Mouse (Mus musculus) limb, embryonic 14.5 days (tissue): ENCODE measurements around the gene Pex6. TPM values are rescaled to one million over a fixed set of nuclear protein-coding genes. Genes with fewer than 3 reads are reported as not detected.

ENCODE experiments used
- ATAC-seq: fragments of 200-750 bp; cut with Nextera tagmentation; 2 replicates; pipeline ENCODE4 v1.8.0; 2017; ENCODE audit warnings: low read depth, moderate number of reproducible peaks, moderate TSS enrichment; ENCODE audit not compliant: low FRiP score
- DNase-seq: peaks from one replicate; pipeline ENCODE4 v3.0.0-alpha.2; 2015; ENCODE audit warnings: low spot score
- H3K27ac ChIP-seq: fragments of 300-500 bp; sonication (generic); replicated peaks from 2 replicates; pipeline ENCODE4 v1.5.1; 2014; ENCODE audit warnings: low read depth, mild to moderate bottlenecking, low read length, moderate library complexity, mixed read lengths
- H3K27me3 ChIP-seq: fragments of 300-500 bp; sonication (generic); 2 replicates; pipeline ENCODE4 v1.6.1; 2014; ENCODE audit warnings: low read length, mixed read lengths; ENCODE audit not compliant: control insufficient read depth, insufficient read depth
- H3K36me3 ChIP-seq: fragments of 300-500 bp; sonication (generic); 2 replicates; pipeline ENCODE4 v1.6.1; 2014; ENCODE audit warnings: mild to moderate bottlenecking, low read length, moderate library complexity, mixed read lengths; ENCODE audit not compliant: control insufficient read depth, insufficient read depth
- H3K4me1 ChIP-seq: fragments of 300-500 bp; sonication (generic); 2 replicates; pipeline ENCODE4 v1.6.1; 2014; ENCODE audit warnings: antibody characterized with exemption, low read length, mixed read lengths; ENCODE audit not compliant: control insufficient read depth, insufficient read depth
- H3K4me2 ChIP-seq: fragments of 300-500 bp; sonication (generic); replicated peaks from 2 replicates; pipeline ENCODE4 v1.6.1; 2014; ENCODE audit warnings: low read depth, mild to moderate bottlenecking, low read length, moderate library complexity; ENCODE audit not compliant: severe bottlenecking
- H3K4me3 ChIP-seq: fragments of 300-500 bp; sonication (generic); replicated peaks from 2 replicates; pipeline ENCODE4 v1.5.1; 2014; ENCODE audit warnings: low read length
- H3K9ac ChIP-seq: fragments of 300-500 bp; sonication (generic); 2 replicates; pipeline ENCODE4 v1.6.1; 2014; ENCODE audit warnings: mild to moderate bottlenecking, low read depth, low read length, moderate library complexity; ENCODE audit not compliant: severe bottlenecking
- H3K9me3 ChIP-seq: fragments of 300-500 bp; sonication (generic); 2 replicates; pipeline ENCODE4 v1.6.1; 2016; ENCODE audit warnings: low read length; ENCODE audit not compliant: control insufficient read depth
- POLR2A ChIP-seq: fragments of 200-500 bp; IDR thresholded peaks from 2 replicates; pipeline ENCODE4 v1.8.0; 2012; ENCODE audit warnings: inconsistent platforms, mild to moderate bottlenecking, moderate library complexity, borderline replicate concordance; ENCODE audit not compliant: insufficient read depth, insufficient read length; ENCODE audit errors: extremely low read depth
- WGBS: fragments of 180-500 bp; shearing (Covaris S2); extraction: QIAGEN DNeasy Blood & Tissue Kit; methylation state at CpG from one replicate; pipeline ENCODE4 v1.1.7; 2014; 5-methylcytosine and 5-hydroxymethylcytosine counted together
- polyA plus RNA-seq, 2 experiments: library from polyadenylated mRNA; depleted of rRNA in 1 of 2; stranded (reverse) in 1 of 2; unstranded in 1 of 2; fragments of >200 nt; fragmentation: Nextera tagmentation in 1 of 2; extraction: Ambion mirVana in 1 of 2; gene quantifications; 2 replicates each; pipeline versions ENCODE4 v1.2.1 to v1.2.3; 2012 to 2014

Gene Pex6
- 56.4 and 77.8 TPM in 2 replicates for polyA plus RNA-seq (2012; rRNA removed)
- polyA plus RNA-seq (2014; fragmentation: Nextera tagmentation; extraction: Ambion mirVana) = 24.2 and 32.2 TPM in 2 replicates

GRCm38 (mm10) chr17:46710959-46711597 lies at the start of gene Pex6:
TSS of gene Pex6 (plus strand) at chr17:46711463.
- ATAC-seq (peak; percentile 94), DNase-seq (peak; percentile 97)
- Histone ChIP-seq H3K9me3 (no peaks in the 10 kb centered on the region), H3K27ac (peak within 1 kb of the TSS; percentile 58), H3K27me3 (no peaks in the 10 kb centered on the region), H3K36me3 (peaks cover 19% of the 10 kb centered on the region), H3K4me3 (peak within 1 kb of the TSS; percentile 99), H3K4me1 (peaks cover 7% of the 10 kb centered on the region), H3K9ac (peak within 1 kb of the TSS; percentile 88), H3K4me2 (peak within 1 kb of the TSS; percentile 97)
- WGBS = 7% methylated on average over 36 of the region's 36 CpGs
- peak; percentile 34; the same call in 1 of the 2 replicates for TF ChIP-seq POLR2A

- no peak for TF ChIP-seq POLR2A
- no peaks in the 10 kb centered on the region for H3K27me3 ChIP-seq
- ATAC-seq (no peak), DNase-seq (no peak)
- H3K27ac ChIP-seq = no peak overlapping the region
- no peaks in the 10 kb centered on the region for H3K9me3 ChIP-seq
- WGBS = 84% methylated on average over 12 of the region's 12 CpGs
- H3K4me2 ChIP-seq = no peak overlapping the region
- no peak overlapping the region for H3K9ac ChIP-seq
- H3K4me3 ChIP-seq = no peak overlapping the region
- peaks cover 96% of the 10 kb centered on the region for H3K36me3 ChIP-seq
- no peaks in the 10 kb centered on the region for H3K4me1 ChIP-seq
These were observed 49.3 kb upstream of the Pex6 start for GRCm38 (mm10) chr17:46661981-46662380.

GRCm38 (mm10) chr17:46662730-46663129 lies 48.5 kb upstream of the Pex6 start:
- Histone ChIP-seq H3K36me3 (peaks cover 95% of the 10 kb centered on the region), H3K4me1 (no peaks in the 10 kb centered on the region), H3K27me3 (no peaks in the 10 kb centered on the region), H3K4me2 (no peak overlapping the region), H3K9me3 (no peaks in the 10 kb centered on the region), H3K4me3 (no peak overlapping the region), H3K27ac (no peak overlapping the region), H3K9ac (no peak overlapping the region)
- ATAC-seq = no peak
- no peak for DNase-seq
- no peak for TF ChIP-seq POLR2A
- WGBS = 85% methylated on average over 5 of the region's 5 CpGs

- DNase-seq (peak; percentile 15), ATAC-seq (no peak)
- H3K36me3 ChIP-seq = peaks cover 77% of the 10 kb centered on the region
- TF ChIP-seq POLR2A = no peak
- H3K27me3 ChIP-seq = no peaks in the 10 kb centered on the region
- H3K9me3 ChIP-seq = no peaks in the 10 kb centered on the region
- no peak overlapping the region for H3K27ac ChIP-seq
- no peak overlapping the region for H3K4me3 ChIP-seq
- no peak overlapping the region for H3K9ac ChIP-seq
- H3K4me2 ChIP-seq = no peak overlapping the region
- no peaks in the 10 kb centered on the region for H3K4me1 ChIP-seq
- WGBS = 90% methylated on average over 16 of the region's 16 CpGs
These were observed 43.6 kb upstream of the Pex6 start for GRCm38 (mm10) chr17:46667712-46668111.

- H3K4me1 ChIP-seq = peaks cover 13% of the 10 kb centered on the region
- H3K27me3 ChIP-seq = no peaks in the 10 kb centered on the region
- 91% methylated on average over 10 of the region's 10 CpGs for WGBS
- H3K4me2 ChIP-seq = no peak overlapping the region
- no peak overlapping the region for H3K27ac ChIP-seq
- H3K36me3 ChIP-seq = peaks cover 59% of the 10 kb centered on the region
- no peak for DNase-seq
- no peak for TF ChIP-seq POLR2A
- no peak overlapping the region for H3K4me3 ChIP-seq
- no peak for ATAC-seq
- H3K9ac ChIP-seq = no peak overlapping the region
- H3K9me3 ChIP-seq = no peaks in the 10 kb centered on the region
These were observed 41.4 kb upstream of the Pex6 start for GRCm38 (mm10) chr17:46669911-46670310.
